ENCODE assay signal across 8 mouse cellular contexts in genomic region chr7:28923865-28924291, GRCm38 (mm10). TPM values are rescaled to one million over a fixed set of nuclear protein-coding genes. Genes with fewer than 3 reads are reported as not detected.
DNase-seq lines count a peak whose midpoint lies in the region; ATAC-seq lines count a peak whose summit lies in the region.

No protein-coding gene starts in this region.

- peaks cover 30% of the 10 kb centered on the region for H3K4me1 ChIP-seq in forebrain, embryonic 11.5 days (replicated peaks; ENCODE audit: control insufficient read depth, insufficient read depth, low read length)
- peaks cover 53% of the 10 kb centered on the region for H3K4me1 ChIP-seq in forebrain, embryonic 15.5 days
- peaks cover 48% of the 10 kb centered on the region for H3K4me1 ChIP-seq in forebrain, embryonic 16.5 days (replicated peaks; ENCODE audit: control insufficient read depth, insufficient read depth, low read length)

- H3K27me3 ChIP-seq in forebrain, embryonic 11.5 days (ENCODE audit: control insufficient read depth, insufficient read depth, low read length) = no peaks in the 10 kb centered on the region
- no peaks in the 10 kb centered on the region for H3K27me3 ChIP-seq in forebrain, embryonic 15.5 days
- H3K27me3 ChIP-seq in forebrain, embryonic 16.5 days (replicated peaks; ENCODE audit: control insufficient read depth, insufficient read depth, low read length) = no peaks in the 10 kb centered on the region

- 3% methylated on average over 4 of the region's 4 CpGs for WGBS in forebrain, embryonic 11.5 days
- WGBS in forebrain, embryonic 15.5 days = 9% methylated on average over 4 of the region's 4 CpGs
- WGBS in forebrain, embryonic 16.5 days = 0% methylated on average over 4 of the region's 4 CpGs

- peak overlapping the region; percentile 2; the same call in 1 of the 2 replicates for H3K9ac ChIP-seq in forebrain, embryonic 11.5 days (ENCODE audit: low read length)
- no peak overlapping the region for H3K9ac ChIP-seq in forebrain, embryonic 15.5 days (replicated peaks)
- 0 out of 2 replicates have a peak overlapping the region, but pooled peaks have one; percentile 12 for H3K9ac ChIP-seq in forebrain, embryonic 16.5 days (replicated peaks; ENCODE audit: low read depth, low read length)

- H3K9me3 ChIP-seq in forebrain, embryonic 11.5 days (ENCODE audit: control insufficient read depth, low read length) = no peaks in the 10 kb centered on the region
- no peaks in the 10 kb centered on the region for H3K9me3 ChIP-seq in forebrain, embryonic 15.5 days
- no peaks in the 10 kb centered on the region for H3K9me3 ChIP-seq in forebrain, embryonic 16.5 days (ENCODE audit: control insufficient read depth, low read length)

- peak; percentile 73 for DNase-seq in forebrain, embryonic 11.5 days (ENCODE audit: low spot score)
- peak; percentile 51 for DNase-seq in kidney, adult 18-20 months
- DNase-seq in lung, postnatal 36 days = peak; percentile 70
- DNase-seq in cerebellum, adult 18-20 months = no peak
- DNase-seq in ovary, postnatal 10 days (ENCODE audit: low spot score) = no peak
- no peak for DNase-seq in thymus, postnatal 0 days (ENCODE audit: low spot score)

- no peak overlapping the region for H3K4me2 ChIP-seq in forebrain, embryonic 11.5 days (ENCODE audit: low read depth, low read length, severe bottlenecking)
- no peak overlapping the region for H3K4me2 ChIP-seq in forebrain, embryonic 15.5 days (replicated peaks)
- no peak overlapping the region for H3K4me2 ChIP-seq in forebrain, embryonic 16.5 days (ENCODE audit: low read length)

- ATAC-seq in forebrain, embryonic 11.5 days (replicated peaks; ENCODE audit: low FRiP score) = peak; percentile 66
- no peak for ATAC-seq in forebrain, embryonic 15.5 days (replicated peaks)
- ATAC-seq in forebrain, embryonic 16.5 days = no peak

- peak overlapping the region; percentile 59 for H3K27ac ChIP-seq in forebrain, embryonic 11.5 days (ENCODE audit: low read depth, low read length)
- H3K27ac ChIP-seq in forebrain, embryonic 15.5 days (replicated peaks) = no peak overlapping the region
- no peak overlapping the region for H3K27ac ChIP-seq in forebrain, embryonic 16.5 days (ENCODE audit: low read length)

- H3K36me3 ChIP-seq in forebrain, embryonic 11.5 days (ENCODE audit: control insufficient read depth, insufficient read depth, low read length) = no peaks in the 10 kb centered on the region
- H3K36me3 ChIP-seq in forebrain, embryonic 15.5 days = no peaks in the 10 kb centered on the region
- no peaks in the 10 kb centered on the region for H3K36me3 ChIP-seq in forebrain, embryonic 16.5 days (ENCODE audit: control insufficient read depth, insufficient read depth)

- H3K4me3 ChIP-seq in forebrain, embryonic 11.5 days (ENCODE audit: low read depth, low read length) = no peak overlapping the region
- H3K4me3 ChIP-seq in forebrain, embryonic 15.5 days = no peak overlapping the region
- H3K4me3 ChIP-seq in forebrain, embryonic 16.5 days (replicated peaks; ENCODE audit: low read length) = no peak overlapping the region

RNA-seq across cellular contexts. Expression of gene Actn4, which starts 38.3 kb away (rescaled TPM):
- polyA plus RNA-seq in forebrain, embryonic 11.5 days (2014; fragmentation: Nextera tagmentation; extraction: Ambion mirVana) = 182 and 199 TPM in 2 replicates
- polyA plus RNA-seq in forebrain, embryonic 15.5 days (2015; fragmentation: Nextera tagmentation; extraction: Ambion mirVana) = 134 TPM in 2 replicates
- polyA plus RNA-seq in forebrain, embryonic 16.5 days (2015; fragmentation: Nextera tagmentation; extraction: Ambion mirVana) = 150 and 155 TPM in 2 replicates
- 133 and 138 TPM in 2 replicates for polyA plus RNA-seq in thymus, postnatal 0 days (2015; fragmentation: Nextera tagmentation; extraction: Ambion mirVana)

RNA-seq across cellular contexts. Expression of gene Capn12, which starts 42.7 kb away (rescaled TPM):
- polyA plus RNA-seq in forebrain, embryonic 11.5 days (2014; fragmentation: Nextera tagmentation; extraction: Ambion mirVana) = 0.60 and 0.69 TPM in 2 replicates
- 0.57 and 0.80 TPM in 2 replicates for polyA plus RNA-seq in forebrain, embryonic 15.5 days (2015; fragmentation: Nextera tagmentation; extraction: Ambion mirVana)
- polyA plus RNA-seq in forebrain, embryonic 16.5 days (2015; fragmentation: Nextera tagmentation; extraction: Ambion mirVana) = 0.27 and 0.81 TPM in 2 replicates
- polyA plus RNA-seq in thymus, postnatal 0 days (2015; fragmentation: Nextera tagmentation; extraction: Ambion mirVana) = 0.23 and 0.53 TPM in 2 replicates

RNA-seq across cellular contexts. Expression of gene Eif3k, which starts 57.8 kb away (rescaled TPM):
- polyA plus RNA-seq in forebrain, embryonic 11.5 days (2014; fragmentation: Nextera tagmentation; extraction: Ambion mirVana) = 341 and 343 TPM in 2 replicates
- 303 and 307 TPM in 2 replicates for polyA plus RNA-seq in forebrain, embryonic 15.5 days (2015; fragmentation: Nextera tagmentation; extraction: Ambion mirVana)
- polyA plus RNA-seq in forebrain, embryonic 16.5 days (2015; fragmentation: Nextera tagmentation; extraction: Ambion mirVana) = 296 and 297 TPM in 2 replicates
- polyA plus RNA-seq in thymus, postnatal 0 days (2015; fragmentation: Nextera tagmentation; extraction: Ambion mirVana) = 497 and 515 TPM in 2 replicates

RNA-seq across cellular contexts. Expression of gene Map4k1, which starts 58.0 kb away (rescaled TPM):
- polyA plus RNA-seq in forebrain, embryonic 11.5 days (2014; fragmentation: Nextera tagmentation; extraction: Ambion mirVana) = 5.9 and 6.4 TPM in 2 replicates
- polyA plus RNA-seq in forebrain, embryonic 15.5 days (2015; fragmentation: Nextera tagmentation; extraction: Ambion mirVana) = 5.5 and 7.7 TPM in 2 replicates
- polyA plus RNA-seq in forebrain, embryonic 16.5 days (2015; fragmentation: Nextera tagmentation; extraction: Ambion mirVana) = 6.7 and 10.0 TPM in 2 replicates
- 76.3 and 78.2 TPM in 2 replicates for polyA plus RNA-seq in thymus, postnatal 0 days (2015; fragmentation: Nextera tagmentation; extraction: Ambion mirVana)

Comparison
In these comparisons a context has a peak if more than half of its experiments do, and no peak if none do; other contexts are left out.
1. DNase-seq: peak in forebrain, embryonic 11.5 days (single experiment), kidney, adult 18-20 months (single experiment) and lung, postnatal 36 days (single experiment); none in cerebellum, adult 18-20 months (0 of 2), ovary, postnatal 10 days (single experiment) and thymus, postnatal 0 days (single experiment).